Mouse (Mus musculus) cerebellum, adult 2 months (tissue): ENCODE data around the gene Clba1. TPM values are rescaled to one million over a fixed set of nuclear protein-coding genes. Genes with fewer than 3 reads are reported as not detected.

ENCODE experiments used
- DNase-seq, 2 experiments: peaks; one replicate each; pipeline ENCODE4 v3.0.0; 2021
- H3K27ac ChIP-seq: fragments of 200-500 bp; 2 replicates; pipeline ENCODE4 v1.5.1; 2012; ENCODE audit warnings: low read length, control low read depth, inconsistent platforms; ENCODE audit not compliant: insufficient read depth
- H3K27me3 ChIP-seq: fragments of 200-500 bp; 2 replicates; pipeline ENCODE4 v1.6.1; 2012; ENCODE audit warnings: inconsistent platforms, mild to moderate bottlenecking, low read length, moderate library complexity; ENCODE audit not compliant: control insufficient read depth, insufficient read depth
- H3K4me1 ChIP-seq: fragments of 200-500 bp; 2 replicates; pipeline ENCODE4 v1.6.1; 2011; ENCODE audit warnings: low read length; ENCODE audit not compliant: control insufficient read depth, insufficient read depth
- H3K4me3 ChIP-seq: fragments of 200-500 bp; replicated peaks from 2 replicates; pipeline ENCODE3; 2011; ENCODE audit warnings: mild to moderate bottlenecking, low read depth, low read length, control low read depth; ENCODE audit not compliant: insufficient read depth
- CTCF ChIP-seq: fragments of 200-500 bp; IDR thresholded peaks from 2 replicates; pipeline ENCODE4 v1.5.1; 2011; ENCODE audit warnings: low read depth, mild to moderate bottlenecking, control low read depth, low read length, moderate library complexity, borderline replicate concordance; ENCODE audit not compliant: insufficient read depth
- POLR2A ChIP-seq: fragments of 200-500 bp; IDR thresholded peaks from 2 replicates; pipeline ENCODE4 v1.6.1; 2011; ENCODE audit warnings: low read length, control low read depth, borderline replicate concordance; ENCODE audit not compliant: insufficient read depth
- WGBS: fragments of 180-500 bp; shearing (Covaris S2); methylation state at CpG from one replicate; pipeline ENCODE4 v1.1.7; 2018; 5-methylcytosine and 5-hydroxymethylcytosine counted together
- polyA plus RNA-seq: library from polyadenylated mRNA; depleted of rRNA; stranded (reverse); fragments of >200 nt; gene quantifications from 2 replicates; pipeline ENCODE4 v1.2.3, GENCODE M21; 2012

Gene Clba1
- polyA plus RNA-seq, 1 experiment: 6.5 TPM

DNA sequence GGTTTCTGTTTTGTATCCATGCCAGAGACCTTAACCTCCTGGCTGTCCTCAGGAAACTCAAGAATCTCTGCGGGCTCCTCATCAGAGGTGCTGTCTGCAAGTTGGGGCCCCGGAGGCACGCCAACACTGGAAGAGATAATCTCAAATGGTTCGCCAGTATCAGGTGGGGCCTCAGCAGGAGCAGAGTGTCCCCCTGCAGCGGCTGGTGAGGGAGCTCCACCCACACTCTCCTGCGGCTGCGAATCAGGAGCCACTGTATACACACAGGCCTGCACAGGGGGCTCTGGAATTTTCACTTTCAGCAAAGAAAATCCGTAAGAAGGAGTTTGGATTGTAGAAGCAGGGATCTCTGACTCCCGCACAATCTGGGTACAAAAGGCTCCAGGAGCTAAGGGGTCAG is 35.4 kb upstream of the Clba1 start:
- no peak for TF ChIP-seq CTCF
- no peak for TF ChIP-seq POLR2A
- WGBS: 51% methylated on average over 9 of the region's 9 CpGs
- no peak for DNase-seq
- Histone ChIP-seq H3K27ac (no peak overlapping the region), H3K27me3 (no peaks in the 10 kb centered on the region), H3K4me3 (no peak overlapping the region), H3K4me1 (no peaks in the 10 kb centered on the region)

DNA sequence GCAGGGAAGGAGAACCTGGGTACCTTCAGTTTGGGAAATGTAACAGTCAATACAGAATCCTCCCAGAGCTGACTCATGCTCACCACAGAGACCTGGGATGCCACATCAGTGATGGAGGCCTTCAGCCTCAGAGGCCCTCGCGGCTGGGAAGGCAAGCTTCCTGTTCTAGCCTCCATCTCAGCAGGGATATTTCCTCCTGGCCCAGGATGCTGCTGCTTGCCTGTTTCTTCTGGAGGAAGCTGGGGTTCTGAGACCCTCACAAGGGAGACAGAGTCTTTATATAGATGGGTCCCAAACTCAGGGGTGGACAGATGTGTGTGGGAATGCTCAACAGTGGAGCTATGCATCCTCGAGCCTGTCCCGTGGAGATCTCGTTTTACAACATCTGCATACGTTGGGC is 34.7 kb upstream of the Clba1 start:
- no peak for DNase-seq
- no peak overlapping the region for H3K4me3 ChIP-seq
- 75% methylated on average over 6 of the region's 6 CpGs for WGBS
- H3K4me1 ChIP-seq: no peaks in the 10 kb centered on the region
- TF ChIP-seq POLR2A (no peak), CTCF (no peak)
- no peaks in the 10 kb centered on the region for H3K27me3 ChIP-seq
- H3K27ac ChIP-seq: no peak overlapping the region

DNA sequence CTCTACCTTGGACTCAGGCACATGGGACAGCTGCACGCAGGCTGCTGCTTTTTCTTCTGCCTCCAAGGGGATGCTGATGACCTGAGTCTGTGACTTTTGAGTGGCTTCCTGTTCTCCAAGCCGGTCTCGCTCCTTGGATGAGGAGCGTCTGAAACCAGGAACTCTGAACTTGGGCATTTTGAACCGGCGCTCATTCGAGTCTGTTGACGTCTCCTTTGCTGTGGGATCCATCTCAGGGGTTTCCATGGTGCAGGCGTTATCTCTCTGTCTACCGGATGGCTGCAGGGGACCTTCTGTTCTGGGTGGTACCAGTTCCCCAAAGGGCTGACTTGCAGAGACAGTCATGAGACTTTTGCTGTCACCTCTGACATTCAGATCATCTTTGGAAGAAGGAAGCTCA is 34.3 kb upstream of the Clba1 start:
- no peak overlapping the region for H3K27ac ChIP-seq
- H3K27me3 ChIP-seq: no peaks in the 10 kb centered on the region
- TF ChIP-seq CTCF (no peak), POLR2A (no peak)
- no peak overlapping the region for H3K4me3 ChIP-seq
- no peak for DNase-seq
- H3K4me1 ChIP-seq: no peaks in the 10 kb centered on the region
- WGBS: 94% methylated on average over 10 of the region's 10 CpGs

- Histone ChIP-seq H3K27ac (no peak overlapping the region), H3K27me3 (no peaks in the 10 kb centered on the region), H3K4me1 (peaks cover 4% of the 10 kb centered on the region), H3K4me3 (no peak overlapping the region)
- DNase-seq: no peak
- 61% methylated on average over 8 of the region's 8 CpGs for WGBS
- no peak for TF ChIP-seq POLR2A
- TF ChIP-seq CTCF: no peak
Measured at GRCm38 (mm10) chr12:112791026-112791425, 17.7 kb upstream of the Clba1 start.

GRCm38 (mm10) chr12:112793601-112794355 is 15.0 kb upstream of the Clba1 start:
- TF ChIP-seq CTCF: no peak
- TF ChIP-seq POLR2A: no peak
- no peak overlapping the region for H3K4me3 ChIP-seq
- 62% methylated on average over 13 of the region's 13 CpGs for WGBS
- no peaks in the 10 kb centered on the region for H3K27me3 ChIP-seq
- DNase-seq: no peak
- H3K4me1 ChIP-seq: peaks cover 4% of the 10 kb centered on the region
- H3K27ac ChIP-seq: no peak overlapping the region

GRCm38 (mm10) chr12:112794356-112794816 is 14.4 kb upstream of the Clba1 start:
- H3K4me3 ChIP-seq: no peak overlapping the region
- DNase-seq: no peak
- TF ChIP-seq CTCF (no peak), POLR2A (no peak)
- 33% methylated on average over 7 of the region's 7 CpGs for WGBS
- peaks cover 4% of the 10 kb centered on the region for H3K4me1 ChIP-seq
- H3K27me3 ChIP-seq: no peaks in the 10 kb centered on the region
- H3K27ac ChIP-seq: no peak overlapping the region

DNA sequence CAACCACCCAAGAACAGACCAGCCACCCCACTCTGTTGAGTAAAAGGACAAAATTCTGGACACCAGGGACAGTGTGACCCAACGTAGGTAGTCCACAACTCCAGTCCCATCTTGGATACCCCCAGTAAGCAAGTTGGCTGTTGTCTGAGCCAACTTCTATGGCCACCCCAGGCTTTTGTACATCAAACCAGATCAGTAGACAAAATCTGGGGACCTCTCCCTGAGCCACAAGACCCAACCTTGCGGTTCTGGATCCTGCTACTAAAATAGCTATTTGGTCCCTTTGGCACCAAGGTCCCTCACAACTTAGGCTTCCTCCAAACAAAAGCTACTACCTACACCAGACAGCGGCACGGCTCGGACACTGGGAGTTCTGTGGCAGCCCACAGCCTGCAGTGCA is 13.7 kb upstream of the Clba1 start:
- no peak for TF ChIP-seq CTCF
- TF ChIP-seq POLR2A: no peak
- 96% methylated on average over 5 of the region's 5 CpGs for WGBS
- Histone ChIP-seq H3K4me1 (peaks cover 4% of the 10 kb centered on the region), H3K27me3 (no peaks in the 10 kb centered on the region), H3K27ac (no peak overlapping the region), H3K4me3 (no peak overlapping the region)
- DNase-seq: no peak

DNA sequence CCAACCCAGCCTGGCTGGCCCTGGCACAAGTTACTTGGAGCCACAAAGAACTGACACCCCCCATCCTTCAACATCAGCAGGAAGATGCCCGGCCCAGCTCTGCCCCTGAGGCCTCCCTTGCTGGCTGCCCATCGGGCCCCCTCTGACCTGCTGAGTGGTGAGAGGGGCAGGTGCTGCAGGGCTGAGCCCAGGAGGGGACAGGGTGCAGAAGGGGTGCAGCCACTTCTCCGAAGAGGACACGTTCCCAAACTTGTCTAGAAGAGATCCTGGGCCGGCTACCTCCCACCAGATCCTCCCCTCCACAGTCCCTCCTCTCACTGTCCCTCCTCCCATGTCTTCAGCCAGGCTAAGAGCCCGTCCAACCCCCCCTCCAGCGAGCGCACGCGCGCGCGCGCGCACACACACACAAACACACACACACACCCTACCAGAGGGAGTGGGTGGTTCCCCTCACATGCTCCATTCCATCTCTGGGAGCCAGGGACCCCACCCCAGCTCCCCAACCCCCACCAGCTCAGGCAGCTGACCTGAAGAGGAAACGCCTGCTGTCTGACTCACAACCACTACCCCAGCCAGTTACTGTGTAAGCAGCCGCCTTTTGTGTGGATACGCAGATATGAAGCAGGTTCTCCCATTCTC is 13.2 kb upstream of the Clba1 start:
- H3K27me3 ChIP-seq: no peaks in the 10 kb centered on the region
- H3K27ac ChIP-seq: no peak overlapping the region
- DNase-seq: no peak
- H3K4me1 ChIP-seq: peaks cover 4% of the 10 kb centered on the region
- no peak overlapping the region for H3K4me3 ChIP-seq
- 74% methylated on average over 18 of the region's 18 CpGs for WGBS
- TF ChIP-seq POLR2A (no peak), CTCF (no peak)
